Mouse (Mus musculus) spleen, adult 2 months (tissue): Measurements from ENCODE around the gene Ankfy1. TPM values are rescaled to one million over a fixed set of nuclear protein-coding genes. Genes with fewer than 3 reads are reported as not detected.

Experiments used
- DNase-seq, 2 experiments: peaks; one replicate each; pipeline versions ENCODE4 v3.0.0 to v3.0.0-alpha.2; 2012 to 2021; ENCODE audit warnings: low spot score in 2 of 2, low read depth in 1 of 2
- H3K27ac ChIP-seq: fragments of 200-500 bp; 2 replicates; pipeline ENCODE4 v1.5.1; 2012; ENCODE audit warnings: low read length, inconsistent platforms; ENCODE audit not compliant: insufficient read depth
- H3K27me3 ChIP-seq: fragments of 200-500 bp; 2 replicates; pipeline ENCODE4 v1.6.1; 2012; ENCODE audit warnings: mild to moderate bottlenecking, moderate library complexity, low read length, inconsistent platforms; ENCODE audit not compliant: control insufficient read depth, insufficient read depth
- H3K36me3 ChIP-seq: fragments of 200-500 bp; 2 replicates; pipeline ENCODE4 v1.6.1; 2012; ENCODE audit warnings: mild to moderate bottlenecking, low read length, inconsistent platforms; ENCODE audit not compliant: control insufficient read depth, insufficient read depth
- H3K4me1 ChIP-seq: fragments of 200-500 bp; 2 replicates; pipeline ENCODE4 v1.6.1; 2011; ENCODE audit warnings: inconsistent platforms; ENCODE audit not compliant: control insufficient read depth, insufficient read depth, insufficient read length
- H3K4me3 ChIP-seq: fragments of 200-500 bp; 2 replicates; pipeline ENCODE4 v1.5.1; 2011; ENCODE audit warnings: mild to moderate bottlenecking, inconsistent platforms; ENCODE audit not compliant: insufficient read depth, insufficient read length; ENCODE audit errors: extremely low read depth
- CTCF ChIP-seq: fragments of 200-500 bp; IDR thresholded peaks from 2 replicates; pipeline ENCODE4 v1.5.1; 2011; ENCODE audit warnings: mild to moderate bottlenecking, inconsistent platforms; ENCODE audit not compliant: insufficient read depth, insufficient read length, insufficient replicate concordance; ENCODE audit errors: extremely low read depth
- POLR2A ChIP-seq: fragments of 200-500 bp; IDR thresholded peaks from 2 replicates; pipeline ENCODE4 v1.6.1; 2011; ENCODE audit warnings: low read depth, low read length, inconsistent platforms
- WGBS: fragments of 180-500 bp; shearing (Covaris S2); methylation state at CpG from one replicate; pipeline ENCODE4 v1.1.7; 2018; 5-methylcytosine and 5-hydroxymethylcytosine counted together
- polyA plus RNA-seq: library from polyadenylated mRNA; depleted of rRNA; stranded (reverse); fragments of >200 nt; gene quantifications from 2 replicates; pipeline ENCODE4 v1.2.3, GENCODE M21; 2012

Gene Ankfy1
- polyA plus RNA-seq, 1 experiment = 25.4 TPM

DNA sequence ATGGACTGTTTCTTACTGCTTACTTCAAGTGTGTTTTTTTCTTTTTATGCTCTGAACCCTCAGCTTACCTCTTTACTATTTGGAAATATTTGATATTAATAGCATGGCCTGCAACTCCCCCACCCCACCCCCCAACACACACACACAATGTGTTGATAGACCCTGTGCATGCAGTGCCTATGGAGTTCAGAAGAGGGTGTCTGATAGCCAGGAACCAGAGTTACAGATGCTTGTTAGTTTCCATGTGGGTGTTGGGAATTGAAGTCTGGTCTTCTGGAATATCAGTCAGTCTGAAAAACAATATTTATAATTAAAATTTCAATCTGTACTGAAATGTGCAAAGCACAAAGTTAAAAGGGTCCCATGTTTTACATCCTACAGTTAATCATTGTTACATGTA is 19.2 kb upstream of the Ankfy1 start:
- Histone ChIP-seq H3K27ac (no peak overlapping the region), H3K27me3 (no peaks in the 10 kb centered on the region), H3K36me3 (no peaks in the 10 kb centered on the region), H3K4me1 (peaks cover 7% of the 10 kb centered on the region; the same call in 1 of the 2 replicates), H3K4me3 (no peak overlapping the region)
- no peak for TF ChIP-seq CTCF
- TF ChIP-seq POLR2A = no peak
- DNase-seq = no peak

DNA sequence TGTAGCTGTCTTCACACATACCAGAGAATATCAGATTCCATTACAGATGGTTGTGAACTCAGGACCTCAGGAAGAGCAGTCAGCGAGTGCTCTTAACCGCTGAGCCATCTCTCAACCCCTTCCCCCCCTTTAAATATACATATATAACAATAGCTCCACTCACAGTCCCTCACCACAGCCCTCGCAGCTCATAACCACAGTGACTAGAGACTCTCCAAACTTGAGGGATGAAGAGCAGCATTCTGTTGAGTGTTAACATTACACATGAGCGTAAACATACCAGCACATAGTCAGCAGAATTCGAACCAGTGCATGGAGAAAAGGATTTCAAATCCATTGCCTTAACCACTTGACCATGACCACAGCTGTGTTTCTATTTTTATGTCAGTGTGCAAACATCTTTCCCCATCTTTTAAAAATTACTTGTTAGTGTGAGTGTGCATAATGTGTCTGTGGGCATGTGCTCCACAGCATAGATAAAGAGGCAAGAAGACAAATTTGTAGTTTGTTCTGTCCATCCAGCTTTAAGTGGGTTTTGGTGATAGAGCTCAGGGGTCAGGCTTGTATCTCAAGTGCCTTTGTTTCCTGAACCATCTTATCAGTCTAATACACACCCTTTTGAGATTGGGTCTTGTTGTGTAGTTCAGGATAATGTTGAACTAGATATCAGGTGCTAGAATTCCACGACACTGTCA is 18.4 kb upstream of the Ankfy1 start:
- TF ChIP-seq CTCF (no peak), POLR2A (no peak)
- H3K27me3 ChIP-seq = no peaks in the 10 kb centered on the region

DNA sequence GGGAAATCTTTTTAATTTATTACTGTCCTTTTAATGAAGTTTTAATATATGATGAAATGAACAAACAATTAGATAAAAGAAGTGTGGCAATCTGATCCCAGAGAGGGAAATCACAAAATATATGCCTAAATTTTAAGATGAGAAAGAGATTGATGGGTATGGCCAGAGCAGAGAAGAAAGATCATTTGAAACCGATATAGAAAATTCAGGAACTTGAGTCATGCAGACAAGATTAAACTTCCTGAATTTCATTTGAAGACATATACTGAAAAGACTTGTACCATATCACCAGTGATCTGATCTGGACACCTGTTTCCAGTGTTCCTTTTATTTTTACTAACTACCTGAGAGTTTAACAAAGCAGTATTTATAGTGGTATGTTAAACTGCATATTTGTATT is 17.4 kb upstream of the Ankfy1 start:
- H3K27me3 ChIP-seq = no peaks in the 10 kb centered on the region
- TF ChIP-seq POLR2A (no peak), CTCF (no peak)
- WGBS = 15% methylated on average over 1 of the region's 1 CpGs

More for the DNA sequence above, 18.4 kb upstream of the Ankfy1 start:
- H3K4me3 ChIP-seq = no peak overlapping the region
- H3K27ac ChIP-seq = no peak overlapping the region
- WGBS = 39% methylated on average over 6 of the region's 6 CpGs
- H3K36me3 ChIP-seq = no peaks in the 10 kb centered on the region
- DNase-seq = no peak
- peaks cover 7% of the 10 kb centered on the region; the same call in 1 of the 2 replicates for H3K4me1 ChIP-seq

DNA sequence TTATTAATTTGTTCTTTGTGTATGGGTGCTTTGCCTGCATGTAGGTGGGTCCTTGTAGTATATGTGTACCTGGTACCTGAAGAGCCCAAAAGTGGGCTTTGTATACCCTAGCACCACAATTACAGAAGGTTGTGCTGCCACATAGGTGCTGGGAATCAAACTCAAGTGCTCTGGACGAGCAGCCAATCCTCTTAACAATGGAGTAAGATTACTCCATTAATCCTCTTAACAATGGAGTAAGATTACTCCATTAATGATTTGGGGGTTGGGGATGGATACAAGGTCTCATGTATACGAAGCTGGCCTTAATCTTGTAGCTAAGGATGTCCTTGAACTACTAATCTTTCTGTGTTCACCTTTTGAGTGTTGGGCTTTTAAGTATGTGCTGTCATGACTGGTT is 14.5 kb upstream of the Ankfy1 start:
- WGBS = 91% methylated on average over 2 of the region's 2 CpGs
- no peak for TF ChIP-seq POLR2A
- no peak for TF ChIP-seq CTCF
- Histone ChIP-seq H3K4me1 (peaks cover 7% of the 10 kb centered on the region; the same call in 1 of the 2 replicates), H3K27ac (no peak overlapping the region), H3K36me3 (peaks cover 1% of the 10 kb centered on the region; the same call in 1 of the 2 replicates), H3K4me3 (no peak overlapping the region), H3K27me3 (no peaks in the 10 kb centered on the region)
- DNase-seq = no peak

More for the DNA sequence above, 17.4 kb upstream of the Ankfy1 start:
- no peak for DNase-seq
- no peak overlapping the region for H3K27ac ChIP-seq
- H3K36me3 ChIP-seq = no peaks in the 10 kb centered on the region
- H3K4me1 ChIP-seq = peaks cover 7% of the 10 kb centered on the region; the same call in 1 of the 2 replicates
- H3K4me3 ChIP-seq = no peak overlapping the region

GRCm38 (mm10) chr11:72680726-72681125 is 9.1 kb upstream of the Ankfy1 start:
- Histone ChIP-seq H3K36me3 (peaks cover 5% of the 10 kb centered on the region; the same call in 1 of the 2 replicates), H3K27ac (no peak overlapping the region), H3K4me1 (no peaks in the 10 kb centered on the region), H3K27me3 (no peaks in the 10 kb centered on the region), H3K4me3 (no peak overlapping the region)
- no peak for DNase-seq
- TF ChIP-seq CTCF (no peak), POLR2A (no peak)

- no peak for TF ChIP-seq CTCF
- no peak for TF ChIP-seq POLR2A
- Histone ChIP-seq H3K4me3 (no peak overlapping the region), H3K27me3 (no peaks in the 10 kb centered on the region), H3K4me1 (no peaks in the 10 kb centered on the region), H3K27ac (no peak overlapping the region), H3K36me3 (peaks cover 4% of the 10 kb centered on the region; the same call in 1 of the 2 replicates)
- DNase-seq = no peak
- WGBS = 98% methylated on average over 2 of the region's 2 CpGs
Measured at GRCm38 (mm10) chr11:72683402-72683801, 6.4 kb upstream of the Ankfy1 start.

GRCm38 (mm10) chr11:72686697-72687096 is 3.1 kb upstream of the Ankfy1 start:
- no peak overlapping the region for H3K4me3 ChIP-seq
- no peak overlapping the region for H3K27ac ChIP-seq
- no peaks in the 10 kb centered on the region for H3K4me1 ChIP-seq
- TF ChIP-seq POLR2A (no peak), CTCF (no peak)
- H3K27me3 ChIP-seq = no peaks in the 10 kb centered on the region
- 0 out of 2 replicates have a peak, but pooled peaks cover 1% of the 10 kb centered on the region for H3K36me3 ChIP-seq
- DNase-seq = no peak
